Mouse (Mus musculus) G1E (cell line): Measurements from ENCODE around the gene Pld4.

Experiments used
- CTCF ChIP-seq: IDR thresholded peaks from 2 replicates; pipeline ENCODE4 v1.5.1; 2012; ENCODE audit warnings: low read depth, low read length, inconsistent platforms, mixed read lengths
- TAL1 ChIP-seq: conservative IDR thresholded peaks from 2 replicates; pipeline ENCODE4 v1.6.1; 2012; ENCODE audit warnings: low read depth, low read length, inconsistent platforms, mixed read lengths

GRCm38 (mm10) chr12:112713984-112714383, 46.5 kb upstream of the Pld4 start:
- TF ChIP-seq CTCF (no peak), TAL1 (no peak)
